Mouse (Mus musculus) urinary bladder, postnatal 25 days (tissue): ENCODE measurements around the gene Krt26.

Source experiments
- DNase-seq: peaks from one replicate; pipeline ENCODE4 v3.0.0; 2022; ENCODE audit warnings: low spot score

The Krt26 gene

GRCm38 (mm10) chr11:99337866-99338265 is at the start of gene Krt26:
Gene Krt26, minus strand, starts transcription at chr11:99337966.
- no peak for DNase-seq

- DNase-seq = peak; percentile 81
Measured at GRCm38 (mm10) chr11:99385813-99386721, 48.3 kb upstream of the Krt26 start.

- peak; percentile 82 for DNase-seq
Measured at GRCm38 (mm10) chr11:99379568-99379967, 41.8 kb upstream of the Krt26 start.

- no peak for DNase-seq
Measured at GRCm38 (mm10) chr11:99374803-99375202, 37.0 kb upstream of the Krt26 start, which contains the start of gene Krt28. Gene Krt28, minus strand, starts transcription at chr11:99374903.

GRCm38 (mm10) chr11:99369853-99370451 is 32.2 kb upstream of the Krt26 start:
- no peak for DNase-seq

GRCm38 (mm10) chr11:99369229-99369628 is 31.5 kb upstream of the Krt26 start:
- no peak for DNase-seq

- no peak for DNase-seq
Measured at GRCm38 (mm10) chr11:99366791-99367190, 29.0 kb upstream of the Krt26 start.

GRCm38 (mm10) chr11:99364412-99364811 is 26.6 kb upstream of the Krt26 start:
- peak; percentile 17 for DNase-seq

GRCm38 (mm10) chr11:99361423-99361822 is 23.7 kb upstream of the Krt26 start:
- DNase-seq = no peak

- no peak for DNase-seq
Measured at GRCm38 (mm10) chr11:99351004-99351403, 13.2 kb upstream of the Krt26 start, which contains the start of gene Krt27. Gene Krt27, minus strand, starts transcription at chr11:99351104.

- DNase-seq = no peak
Measured at GRCm38 (mm10) chr11:99339299-99339847, 1.6 kb upstream of the Krt26 start.

GRCm38 (mm10) chr11:99333426-99333825 is 4.3 kb downstream of the Krt26 start:
- no peak for DNase-seq

GRCm38 (mm10) chr11:99329655-99330054 is 8.1 kb downstream of the Krt26 start:
- DNase-seq = no peak

- DNase-seq = no peak
Measured at GRCm38 (mm10) chr11:99322851-99323250, 14.9 kb downstream of the Krt26 start, which contains the start of gene Krt25. Gene Krt25, minus strand, starts transcription at chr11:99322951.

GRCm38 (mm10) chr11:99321094-99321493 is 16.7 kb downstream of the Krt26 start:
- no peak for DNase-seq

- no peak for DNase-seq
Measured at GRCm38 (mm10) chr11:99319127-99319526, 18.6 kb downstream of the Krt26 start.

GRCm38 (mm10) chr11:99316543-99316942 is 21.2 kb downstream of the Krt26 start:
- no peak for DNase-seq

GRCm38 (mm10) chr11:99314594-99314993 is 23.2 kb downstream of the Krt26 start:
- no peak for DNase-seq

- DNase-seq = no peak
Measured at GRCm38 (mm10) chr11:99310882-99311281, 26.9 kb downstream of the Krt26 start.

GRCm38 (mm10) chr11:99307579-99307978 is 30.2 kb downstream of the Krt26 start:
- DNase-seq = peak; percentile 48

GRCm38 (mm10) chr11:99295039-99295438 is 42.7 kb downstream of the Krt26 start:
- no peak for DNase-seq

- no peak for DNase-seq
Measured at GRCm38 (mm10) chr11:99292846-99293245, 44.9 kb downstream of the Krt26 start.

GRCm38 (mm10) chr11:99284833-99285312 is 52.9 kb downstream of the Krt26 start, which contains the start of gene Krt24:
Gene Krt24, minus strand, starts transcription at chr11:99285262.
- DNase-seq = no peak
